Mouse (Mus musculus) erythroid progenitor cell, adult 5-6 weeks (primary cell): Measurements from ENCODE around the gene Cntnap2. TPM values are rescaled to one million over a fixed set of nuclear protein-coding genes. Genes with fewer than 3 reads are reported as not detected.

ENCODE experiments used
- ATAC-seq: replicated peaks from 2 replicates; pipeline ENCODE4 v1.8.0; 2016; ENCODE audit warnings: moderate number of reproducible peaks, mild to moderate bottlenecking, moderate TSS enrichment, inconsistent platforms; ENCODE audit not compliant: poor library complexity, low FRiP score, severe bottlenecking
- total RNA-seq, 2 experiments: library from RNA; stranded (forward) in 1 of 2; stranded (reverse) in 1 of 2; fragments of 150-400 nt in 1 of 2; fragments of 186-747, 209-891 nt in 1 of 2; gene quantifications; 2 replicates each; pipeline versions ENCODE4 v1.2.3 to v1.2.4; 2015 to 2017; ENCODE audit warnings: low replicate concordance in 2 of 2

The Cntnap2 gene
- total RNA-seq, 2 experiments from 2014 or later: not detected

DNA sequence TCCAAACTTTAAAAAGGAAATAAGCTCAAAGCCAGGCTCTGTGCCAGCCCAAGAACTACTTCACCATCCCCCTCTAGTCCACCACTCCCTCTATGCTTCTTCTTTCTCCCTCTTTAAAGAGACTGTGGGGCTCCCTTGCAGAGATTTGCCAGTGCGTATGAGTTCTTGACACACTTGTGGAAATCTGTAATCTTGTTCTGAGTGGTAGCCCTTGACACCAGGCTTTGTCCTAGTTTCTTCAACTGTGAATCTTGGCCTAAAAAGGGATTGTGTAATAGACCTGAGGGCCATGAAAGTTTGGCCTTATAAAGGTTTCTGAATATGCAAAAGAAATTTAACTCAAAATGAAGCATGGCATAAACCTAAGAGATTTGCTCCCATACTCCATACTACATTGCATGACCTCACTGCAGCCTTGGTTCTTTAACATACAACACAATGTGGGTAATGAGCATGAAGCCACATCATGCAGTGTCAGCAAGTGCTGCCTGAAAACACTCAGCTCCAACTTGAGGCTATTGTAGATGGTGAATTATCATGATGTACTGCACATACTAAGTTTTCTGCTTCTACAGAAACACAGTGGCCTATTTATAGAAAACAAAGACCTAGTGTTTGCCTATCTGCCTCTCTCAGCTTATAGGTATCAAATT is 1084.2 kb downstream of the Cntnap2 start:
- no peak for ATAC-seq

DNA sequence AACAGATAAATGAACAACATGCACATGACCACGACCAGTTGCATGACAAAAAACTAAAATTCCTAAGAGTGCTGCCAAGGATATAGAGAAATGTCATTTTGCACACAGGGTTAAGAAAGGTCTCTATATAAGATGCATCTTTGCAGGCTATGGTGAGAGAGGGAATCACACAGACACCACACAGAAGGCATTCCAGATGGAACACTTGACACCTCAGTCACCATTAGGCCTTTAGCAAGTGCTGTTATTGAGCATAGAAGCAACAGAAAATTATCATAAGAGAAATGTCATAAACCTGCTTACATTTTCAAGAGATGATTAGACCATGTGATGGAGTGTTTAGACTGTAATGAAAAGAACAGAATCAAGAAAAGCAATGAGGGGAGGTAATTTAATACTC is 1107.7 kb downstream of the Cntnap2 start:
- no peak for ATAC-seq

DNA sequence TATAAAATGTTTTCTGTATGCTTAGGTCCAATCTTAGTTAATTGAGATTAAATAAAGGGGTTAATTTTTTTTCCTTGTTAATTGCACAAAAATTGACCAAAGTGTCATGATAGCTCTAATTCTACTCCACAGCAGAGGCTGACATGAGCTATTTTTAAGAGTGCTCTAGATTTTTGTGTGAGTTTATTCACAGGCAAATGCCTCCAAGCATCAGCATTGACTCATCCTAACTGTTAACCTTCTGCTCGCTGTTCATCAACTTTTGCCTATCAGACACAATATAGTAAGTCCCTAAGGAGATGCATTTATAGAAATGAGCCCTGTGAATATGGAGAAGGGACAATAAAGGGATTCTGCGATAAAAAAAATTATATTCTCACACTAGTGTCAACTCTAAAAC is 1138.1 kb downstream of the Cntnap2 start:
- ATAC-seq: no peak

DNA sequence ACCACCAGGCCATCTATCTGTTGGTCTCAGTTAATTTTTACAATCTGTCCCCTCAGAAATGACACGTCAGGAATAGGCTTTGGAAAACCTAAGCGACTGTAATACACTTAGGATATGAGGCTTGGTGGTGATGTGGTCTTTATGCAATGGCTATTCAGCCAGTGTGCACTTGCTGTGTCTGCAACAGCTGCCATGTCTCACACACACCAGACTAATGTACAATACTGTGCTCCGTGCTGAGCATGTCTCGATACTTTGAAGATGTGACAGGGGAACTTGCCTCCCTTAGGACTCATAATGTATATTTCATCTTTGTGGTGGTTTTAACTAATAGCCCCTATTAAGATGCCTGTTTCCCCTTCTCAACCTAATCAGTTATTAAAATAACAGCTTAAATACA is 1142.7 kb downstream of the Cntnap2 start:
- ATAC-seq: no peak

DNA sequence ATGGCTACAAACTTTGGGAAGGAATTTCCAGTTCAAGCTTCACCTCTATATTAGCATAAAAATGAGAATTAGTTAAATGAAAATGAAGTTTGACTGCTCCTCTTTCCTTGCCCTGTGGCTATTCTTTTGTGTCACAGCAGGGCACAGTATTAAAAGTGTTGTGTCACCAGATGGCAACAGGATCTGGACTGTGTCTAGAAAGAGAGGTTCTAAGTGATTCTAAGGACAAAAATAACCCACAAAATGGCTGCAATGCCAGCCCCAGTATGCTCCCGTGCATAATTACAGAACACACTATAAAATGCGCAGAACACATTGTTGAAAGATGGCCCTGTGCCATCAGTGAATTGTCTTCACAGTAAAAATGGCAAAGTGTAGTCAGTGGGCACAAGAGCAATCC is 1146.4 kb downstream of the Cntnap2 start:
- ATAC-seq: no peak

DNA sequence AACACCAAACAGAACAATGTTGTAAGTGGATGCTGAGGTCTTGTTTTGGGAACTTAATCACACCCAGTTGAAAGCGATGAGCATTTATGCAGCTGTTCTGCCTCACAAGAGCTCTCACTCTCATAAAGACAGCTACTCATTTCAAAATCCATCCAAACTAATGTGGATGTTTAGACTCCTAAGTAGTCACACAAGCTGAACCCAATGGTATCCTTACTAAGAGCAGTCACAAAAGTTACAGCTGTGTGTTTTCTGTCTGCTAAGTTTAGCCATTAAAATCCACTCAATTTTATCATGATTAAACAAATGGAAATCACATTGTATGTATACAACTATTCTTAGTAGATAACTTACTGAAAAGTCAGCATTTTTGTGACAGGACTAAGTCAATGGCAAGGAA is 1173.7 kb downstream of the Cntnap2 start:
- ATAC-seq: no peak

DNA sequence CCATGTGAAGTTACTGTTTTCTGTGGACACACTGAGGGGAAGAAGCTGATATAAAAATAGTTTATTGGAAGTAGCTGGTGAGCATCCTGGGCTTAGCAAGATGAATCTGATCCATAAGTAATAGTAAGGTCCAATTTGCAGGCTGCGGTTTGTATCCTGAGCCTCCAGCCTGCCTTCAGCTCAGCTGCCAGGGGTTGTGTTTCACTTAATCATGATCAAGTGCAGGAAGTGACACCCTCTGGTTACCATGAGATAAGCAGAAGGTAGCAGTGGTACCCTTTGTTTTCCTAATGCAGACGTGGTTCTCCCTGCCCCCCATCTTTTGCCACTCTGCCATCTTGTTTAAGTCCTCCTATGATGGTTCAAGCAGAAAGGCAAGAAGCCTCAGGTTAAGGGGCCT is 1181.2 kb downstream of the Cntnap2 start:
- no peak for ATAC-seq

DNA sequence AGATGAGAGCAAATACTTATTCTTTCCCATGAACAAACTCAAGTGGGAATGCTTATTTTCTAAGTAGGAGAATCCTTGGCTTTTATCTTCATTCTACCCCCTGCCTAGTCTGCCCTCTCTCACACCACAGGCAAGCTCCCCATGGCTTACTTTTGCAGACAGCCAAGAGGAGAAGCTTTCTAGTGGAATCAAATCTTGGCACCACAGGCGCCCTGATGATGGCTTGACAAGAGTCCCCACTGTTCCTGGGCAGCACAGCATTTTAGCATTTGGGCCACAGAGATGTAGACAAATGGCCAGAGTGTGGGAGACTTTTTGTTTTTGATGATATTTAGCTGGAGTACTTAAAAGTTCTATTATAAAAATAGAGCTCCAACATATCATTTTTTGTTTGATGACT is 1204.0 kb downstream of the Cntnap2 start:
- no peak for ATAC-seq

DNA sequence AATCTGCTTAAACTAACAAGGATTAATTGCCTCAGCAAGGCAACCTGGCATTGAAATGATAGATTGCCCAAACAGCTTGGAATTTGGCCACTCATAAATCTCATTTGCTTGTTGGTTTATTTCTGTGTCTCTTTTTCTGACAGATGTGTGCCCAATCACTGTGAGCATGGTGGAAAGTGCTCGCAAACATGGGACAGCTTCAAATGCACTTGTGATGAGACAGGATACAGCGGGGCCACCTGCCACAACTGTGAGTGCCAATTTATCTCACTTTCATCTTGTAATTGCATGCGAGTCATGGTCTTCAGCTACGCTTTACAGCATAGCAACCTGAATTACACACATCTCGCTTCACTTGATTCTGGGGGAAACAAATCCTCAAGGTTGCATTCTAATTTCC is 1287.8 kb downstream of the Cntnap2 start:
- no peak for ATAC-seq

DNA sequence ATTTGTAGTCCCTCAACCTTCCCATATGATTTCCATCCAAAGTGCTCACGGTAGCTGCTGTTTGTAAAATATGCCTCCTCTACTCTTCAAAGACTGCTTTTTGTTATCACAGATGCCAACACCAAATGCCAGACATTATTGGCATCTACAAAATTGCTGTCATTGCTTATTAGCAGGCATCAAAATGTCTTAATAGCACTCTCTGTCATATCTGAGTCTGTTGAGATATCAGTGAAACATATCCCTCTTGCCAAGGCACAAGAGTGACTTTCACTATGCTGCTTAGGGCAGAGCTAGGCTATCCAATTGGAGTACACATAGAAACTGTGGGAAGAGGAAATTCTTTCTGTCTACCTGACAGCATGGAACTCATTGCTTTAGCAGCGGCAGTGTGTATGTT is 1301.9 kb downstream of the Cntnap2 start:
- no peak for ATAC-seq

DNA sequence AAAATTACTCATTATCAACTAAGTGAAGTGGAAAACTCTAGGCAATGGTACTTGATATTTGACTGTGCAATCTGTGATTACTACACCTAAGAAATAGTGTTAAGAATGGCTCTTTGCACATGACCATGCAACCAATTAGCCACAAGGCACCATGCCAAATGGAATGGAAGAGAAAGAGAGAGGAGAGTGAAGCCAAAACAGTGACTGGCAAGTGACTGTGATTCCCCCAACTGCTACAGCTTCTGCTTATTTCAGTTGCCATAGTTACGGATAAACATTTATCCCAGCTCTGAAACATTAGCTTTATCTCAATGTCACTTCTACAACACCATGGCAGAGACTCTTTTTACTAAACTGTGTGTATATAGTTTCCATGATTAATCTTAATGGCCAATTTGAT is 1303.0 kb downstream of the Cntnap2 start:
- ATAC-seq: no peak

DNA sequence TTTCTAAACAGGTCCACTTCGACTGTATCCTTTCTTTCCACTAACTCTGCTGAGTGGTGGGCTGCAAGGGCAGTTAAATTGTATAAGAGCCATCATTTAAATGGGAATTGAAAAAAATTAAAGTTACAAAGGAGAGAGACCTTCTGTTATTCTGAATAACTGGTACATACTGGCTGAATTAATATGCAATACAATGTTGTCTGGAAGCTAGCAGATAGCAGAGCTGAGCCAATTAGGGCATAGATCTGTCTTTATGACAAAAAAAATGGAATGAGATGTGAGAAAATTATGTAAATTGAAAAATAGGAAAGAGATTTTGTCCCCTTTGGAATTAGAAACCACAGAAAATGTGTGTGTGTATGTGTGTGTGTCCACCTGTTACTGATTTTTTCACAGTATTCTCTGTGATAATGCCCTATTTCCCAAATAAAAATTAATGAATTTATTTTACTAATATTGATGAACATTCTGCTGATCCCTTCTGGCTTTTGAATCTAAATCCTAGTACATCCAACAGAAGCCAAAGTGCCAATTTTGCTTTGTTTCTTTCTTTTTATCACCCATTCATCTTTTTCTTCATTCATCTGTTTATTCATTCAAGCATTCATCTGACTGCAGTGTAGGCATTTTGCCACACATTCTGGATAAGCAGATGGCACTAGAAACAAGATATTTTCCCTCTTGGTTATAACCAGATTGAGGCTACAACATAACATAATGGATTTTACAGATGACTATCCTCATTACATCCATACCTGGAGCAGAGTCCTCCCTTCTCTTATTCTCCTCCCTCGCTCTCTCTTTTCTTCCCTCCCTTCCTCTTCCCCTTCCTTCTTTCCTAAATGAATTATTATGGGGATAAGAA is 1339.8 kb downstream of the Cntnap2 start:
- no peak for ATAC-seq

DNA sequence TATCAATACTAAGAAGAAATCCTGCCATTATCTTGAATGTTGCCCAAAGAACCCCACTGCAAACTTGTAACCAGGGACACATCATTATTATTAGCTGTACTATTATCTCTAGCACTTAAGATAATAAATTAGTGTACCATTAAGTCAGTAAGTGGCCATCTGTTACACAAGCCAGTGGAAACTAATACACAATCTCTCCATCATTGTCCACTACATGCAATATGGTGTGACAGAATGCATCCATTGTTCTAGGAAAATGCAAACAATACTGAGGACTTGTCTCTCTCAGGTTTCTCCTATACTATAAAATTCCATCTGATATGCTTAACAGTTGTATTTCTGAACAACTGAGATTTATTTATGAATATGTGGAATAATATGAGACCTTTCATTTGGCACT is 1355.0 kb downstream of the Cntnap2 start:
- ATAC-seq: no peak

DNA sequence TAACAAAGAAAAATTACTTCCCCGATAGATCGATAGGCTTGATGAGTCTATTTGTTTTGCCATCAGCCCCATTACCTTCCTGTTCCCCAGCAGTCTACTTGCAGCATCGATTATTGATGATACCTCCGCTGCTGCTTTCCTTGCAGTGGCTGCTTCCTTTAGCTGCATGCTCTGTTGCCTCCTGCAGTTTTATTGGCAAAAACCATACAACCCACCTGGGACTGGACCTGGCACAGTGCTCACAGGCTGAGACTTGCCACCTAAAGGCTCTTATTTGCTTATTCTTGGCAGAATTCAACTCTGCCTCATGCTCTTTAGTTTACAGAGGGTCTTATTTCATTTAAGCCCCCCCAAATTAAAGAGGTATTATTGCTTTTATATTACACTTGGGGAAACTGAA is 1355.4 kb downstream of the Cntnap2 start:
- no peak for ATAC-seq

DNA sequence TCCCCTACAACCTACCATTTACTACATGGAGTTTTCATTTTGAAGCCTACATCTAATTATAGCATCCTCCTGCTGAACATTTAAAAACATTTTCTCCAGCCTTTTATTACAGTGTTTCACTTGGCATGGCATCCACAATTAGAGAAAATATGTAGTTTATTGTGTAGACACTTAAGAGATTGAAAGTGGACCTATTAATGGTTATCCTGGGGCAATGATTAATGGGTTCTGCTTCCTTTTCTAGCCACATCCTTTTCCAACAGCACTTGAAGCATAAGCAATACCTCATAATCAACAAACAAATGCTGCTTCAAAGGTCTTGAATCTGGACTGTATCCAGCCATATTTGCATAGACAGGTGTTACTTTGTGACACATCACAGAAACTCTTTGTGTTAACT is 1360.7 kb downstream of the Cntnap2 start:
- no peak for ATAC-seq

DNA sequence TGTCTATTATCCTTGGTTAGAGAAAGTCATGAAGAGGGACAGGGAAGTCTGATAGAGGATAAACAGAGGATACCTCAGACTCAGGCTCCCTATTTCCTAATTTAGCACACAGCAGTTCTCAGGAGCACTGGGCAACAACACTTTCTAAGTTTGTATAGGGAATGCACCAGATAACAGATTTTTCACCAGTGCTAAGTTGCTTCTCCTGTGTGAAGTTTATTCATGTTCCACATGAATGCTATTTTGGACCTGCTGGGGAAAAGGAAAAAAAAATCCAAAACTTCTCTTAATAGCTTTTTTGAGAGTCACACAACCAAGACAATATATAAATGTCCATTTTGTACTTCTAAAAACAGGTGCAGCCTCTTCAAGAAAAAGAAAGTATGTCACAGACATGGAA is 1361.2 kb downstream of the Cntnap2 start:
- no peak for ATAC-seq

DNA sequence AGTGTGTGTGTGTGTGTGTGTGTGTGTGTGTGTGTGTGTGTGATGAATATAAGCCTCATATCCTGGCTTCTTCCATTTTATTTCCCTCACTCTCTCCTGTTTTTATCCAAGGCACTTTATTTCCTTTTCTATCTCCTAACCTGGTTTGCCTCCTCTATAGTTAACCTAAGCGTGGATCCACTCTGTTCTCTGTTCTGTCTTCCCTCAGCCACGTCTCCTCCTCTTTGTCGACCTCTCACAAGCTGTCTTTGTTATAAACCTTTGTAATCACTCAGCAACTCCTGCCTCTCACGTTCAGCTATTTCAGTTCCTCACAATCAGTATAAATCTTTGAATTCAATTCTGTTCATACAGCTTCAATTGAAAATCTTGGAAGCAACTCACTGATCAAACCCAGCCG is 1369.1 kb downstream of the Cntnap2 start:
- ATAC-seq: no peak

DNA sequence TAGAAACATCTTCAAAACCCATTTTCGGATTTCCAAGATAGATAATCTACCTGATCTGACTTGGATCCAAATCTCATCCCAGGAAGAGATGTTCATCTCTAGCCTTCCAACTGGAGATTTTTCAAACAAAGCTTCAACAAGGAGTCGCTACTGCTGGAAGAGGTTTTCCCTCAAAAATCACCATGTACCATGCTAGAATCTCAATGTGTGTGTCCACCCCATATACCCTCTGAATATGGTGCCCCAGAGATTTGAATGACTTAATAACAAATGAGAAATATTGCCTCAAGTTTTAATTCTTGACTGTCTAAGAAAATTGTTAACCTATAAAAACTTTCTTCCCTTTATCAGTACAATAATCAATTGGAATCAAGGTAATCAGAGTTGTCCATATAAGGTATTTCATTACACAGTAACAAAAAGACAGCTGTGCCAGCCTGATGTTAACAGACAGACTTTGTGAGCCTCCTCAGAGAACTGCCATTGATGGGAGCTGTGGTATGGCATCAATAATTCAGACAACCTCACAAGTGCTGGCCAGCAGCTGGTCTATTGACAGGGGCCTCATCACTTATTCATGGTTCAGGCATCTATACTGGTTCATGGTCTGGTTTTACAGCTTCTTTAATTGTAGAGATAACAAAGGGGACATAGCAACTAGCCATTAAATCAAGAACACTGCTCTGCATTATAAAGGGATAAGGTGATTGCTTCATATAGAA is 1391.9 kb downstream of the Cntnap2 start:
- ATAC-seq: no peak

DNA sequence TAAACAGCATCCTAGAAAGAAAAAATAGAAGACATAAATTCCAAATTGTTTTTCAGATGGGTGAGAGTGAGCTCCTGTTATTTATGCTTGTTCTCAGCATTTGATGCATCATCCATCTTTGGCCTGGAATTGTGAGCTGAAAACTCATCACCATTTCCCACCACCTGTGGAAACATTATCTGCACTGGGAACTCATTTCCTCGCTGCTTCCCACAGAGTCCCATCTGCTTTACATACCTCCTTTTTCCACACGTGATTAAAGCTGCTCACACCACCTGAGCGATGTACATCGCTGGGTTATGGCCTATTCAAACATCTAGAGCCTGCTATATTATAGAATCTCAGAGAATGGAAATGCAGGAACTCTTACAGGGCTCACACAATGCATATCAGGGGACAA is 1413.5 kb downstream of the Cntnap2 start:
- no peak for ATAC-seq

DNA sequence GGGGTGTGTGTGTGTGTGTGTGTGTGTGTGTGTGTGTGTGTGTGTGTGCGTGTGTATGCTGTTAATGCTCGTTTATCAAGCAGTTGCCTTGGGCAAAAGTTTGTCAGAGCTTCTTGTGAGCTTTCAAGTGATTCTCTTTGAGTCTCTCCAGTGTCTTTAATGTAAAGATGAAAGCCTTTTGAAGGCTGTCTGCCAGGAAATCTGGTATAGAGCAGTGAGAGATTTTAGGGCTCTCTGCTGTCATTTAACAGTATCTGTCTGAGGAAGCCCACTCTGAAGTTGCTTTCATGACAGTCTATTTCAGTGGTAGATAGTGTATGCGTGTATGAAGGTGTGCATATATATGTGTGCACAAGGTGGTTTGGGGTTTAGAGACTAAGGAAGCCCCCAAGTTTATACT is 1425.2 kb downstream of the Cntnap2 start:
- ATAC-seq: no peak

DNA sequence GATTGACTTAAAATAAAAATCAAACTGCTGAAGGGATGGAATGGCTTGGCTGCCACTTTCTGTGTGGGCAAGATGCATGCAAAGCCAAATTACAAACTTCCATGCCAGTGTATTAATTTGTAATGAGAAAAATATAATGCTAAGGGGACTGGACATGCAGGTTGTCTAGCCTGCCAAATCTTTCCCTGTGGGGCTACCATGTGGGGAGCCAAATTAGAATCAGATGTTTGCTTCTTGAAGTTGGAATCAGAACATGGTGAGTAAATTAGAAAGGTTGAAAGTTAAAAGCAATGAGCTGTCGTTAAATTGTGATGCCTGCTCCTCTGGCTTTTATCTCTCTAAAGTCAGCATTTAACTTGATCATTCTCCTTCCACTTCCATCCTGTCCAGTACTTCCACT is 1443.6 kb downstream of the Cntnap2 start:
- no peak for ATAC-seq
